Mouse (Mus musculus) liver, embryonic 14.5 days (tissue): ENCODE measurements at regions not wholly inside any gene's neighbourhood (a gene's known extent, or its start where the extent isn't known, plus 50 kb on each side); places are given as distances from the start of the nearest gene placed in this dataset.

Experiments
- CTCF ChIP-seq: IDR thresholded peaks from 2 replicates; pipeline ENCODE4 v1.5.1; 2016; ENCODE audit warnings: antibody characterized with exemption, low read depth, control low read depth
- EP300 ChIP-seq: IDR thresholded peaks from 2 replicates; pipeline ENCODE4 v1.6.1; 2016; ENCODE audit warnings: antibody characterized with exemption, low read depth

DNA sequence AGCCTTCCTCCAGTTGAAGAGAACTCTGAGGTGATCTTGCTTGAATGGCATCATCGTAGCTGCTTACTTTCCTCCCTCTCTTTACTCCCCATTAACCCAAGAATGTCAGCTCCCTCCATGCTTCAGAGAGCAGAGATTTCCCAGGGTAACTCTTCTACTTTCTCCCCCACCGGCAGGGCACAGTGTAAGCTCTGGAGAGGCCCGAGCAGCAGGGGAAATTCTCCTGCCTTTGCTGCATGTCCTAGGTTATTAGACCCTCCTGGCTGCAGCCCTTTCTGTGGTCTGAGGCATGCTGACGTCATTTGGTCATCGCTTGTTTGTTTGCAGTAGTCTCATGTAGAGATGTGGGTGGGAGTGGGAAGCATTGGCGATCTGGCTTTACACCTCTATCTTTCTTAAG lies 163.2 kb downstream of the Gm10295 start:
- TF ChIP-seq EP300 (no peak), CTCF (no peak)
